Mouse (Mus musculus) heart, adult 2 months (tissue): ENCODE data around the gene S100a11. TPM values are rescaled to one million over a fixed set of nuclear protein-coding genes. Genes with fewer than 3 reads are reported as not detected.
A peak's percentile ranks its signal among the peaks of the same experiment; 100 is the strongest.

Source experiments
- DNase-seq, 2 experiments: peaks; one replicate each; pipeline ENCODE4 v3.0.0; 2021
- H3K27ac ChIP-seq: fragments of 200-600 bp; 2 replicates; pipeline ENCODE4 v1.8.1; 2022
- H3K27me3 ChIP-seq: fragments of 200-500 bp; 2 replicates; pipeline ENCODE4 v1.6.1; 2012; ENCODE audit warnings: mild to moderate bottlenecking, low read length, inconsistent platforms, mixed read lengths; ENCODE audit not compliant: control insufficient read depth, insufficient read depth
- H3K36me3 ChIP-seq: fragments of 200-500 bp; 2 replicates; pipeline ENCODE4 v1.6.1; 2012; ENCODE audit warnings: low read length, inconsistent platforms; ENCODE audit not compliant: control insufficient read depth, insufficient read depth
- H3K4me1 ChIP-seq: fragments of 200-500 bp; 2 replicates; pipeline ENCODE4 v1.6.1; 2011; ENCODE audit warnings: low read length; ENCODE audit not compliant: control insufficient read depth, insufficient read depth
- H3K4me3 ChIP-seq: fragments of 200-600 bp; 2 replicates; pipeline ENCODE4 v1.8.1; 2022
- H3K79me2 ChIP-seq: fragments of 200-500 bp; replicated peaks from 2 replicates; pipeline ENCODE4 v1.6.1; 2012; ENCODE audit warnings: mild to moderate bottlenecking, inconsistent platforms, low read length, moderate library complexity, mixed read lengths; ENCODE audit not compliant: control insufficient read depth, insufficient read depth
- H3K9ac ChIP-seq: fragments of 200-500 bp; 2 replicates; pipeline ENCODE4 v1.6.1; 2012; ENCODE audit warnings: low read depth, mild to moderate bottlenecking, control low read depth, inconsistent platforms, low read length, mixed read lengths
- CTCF ChIP-seq: fragments of 200-600 bp; IDR thresholded peaks from 2 replicates; pipeline ENCODE4 v1.8.1; 2022; ENCODE audit warnings: antibody characterized with exemption, mild to moderate bottlenecking, moderate library complexity
- EP300 ChIP-seq: fragments of 200-500 bp; IDR thresholded peaks from 2 replicates; pipeline ENCODE4 v1.6.1; 2011; ENCODE audit warnings: low read depth, low read length, control low read depth; ENCODE audit not compliant: insufficient read depth
- POLR2A ChIP-seq: fragments of 200-500 bp; IDR thresholded peaks from 2 replicates; pipeline ENCODE4 v1.6.1; 2011; ENCODE audit warnings: mild to moderate bottlenecking, low read depth, low read length, control low read depth; ENCODE audit not compliant: insufficient read depth
- WGBS: fragments of 180-500 bp; shearing (Covaris S2); methylation state at CpG from one replicate; pipeline ENCODE4 v1.1.7; 2018; 5-methylcytosine and 5-hydroxymethylcytosine counted together
- intact Hi-C: fragments of 180-260 bp; cut with DNase I; formaldehyde crosslinking; loops from one replicate; pipeline ENCODE4 v1.15.1; 2025
- polyA plus RNA-seq: library from polyadenylated mRNA; depleted of rRNA; stranded (reverse); fragments of >200 nt; gene quantifications from 2 replicates; pipeline ENCODE4 v1.2.3, GENCODE M21; 2012
- total RNA-seq, 2 experiments: library from RNA; stranded (reverse); gene quantifications; 2 replicates each; pipeline ENCODE4 v1.2.3; 2021

S100a11 gene
- total and polyA plus RNA-seq, 3 experiments: 72.5 to 99.1 (median 73.7) TPM

GRCm38 (mm10) chr3:93559961-93560360 lies 39.7 kb downstream of the S100a11 start:
- Histone ChIP-seq H3K36me3 (peaks cover 53% of the 10 kb centered on the region), H3K27ac (no peak overlapping the region), H3K79me2 (no peaks in the 10 kb centered on the region; the same call in 1 of the 2 replicates), H3K4me1 (peaks cover 20% of the 10 kb centered on the region), H3K9ac (no peak overlapping the region), H3K4me3 (no peak overlapping the region), H3K27me3 (no peaks in the 10 kb centered on the region)
- intact Hi-C loops: no loop called here
- DNase-seq: no peak
- no peak for TF ChIP-seq POLR2A
- no peak for TF ChIP-seq CTCF
- TF ChIP-seq EP300: no peak
- WGBS: 76% methylated on average over 6 of the region's 6 CpGs

GRCm38 (mm10) chr3:93562372-93562771 lies 42.1 kb downstream of the S100a11 start:
- H3K79me2 ChIP-seq: no peaks in the 10 kb centered on the region; the same call in 1 of the 2 replicates
- 69% methylated on average over 2 of the region's 2 CpGs for WGBS
- DNase-seq: no peak
- intact Hi-C loops: no loop called here
- no peak overlapping the region for H3K9ac ChIP-seq
- peaks cover 54% of the 10 kb centered on the region for H3K36me3 ChIP-seq
- no peak overlapping the region for H3K27ac ChIP-seq
- peaks cover 17% of the 10 kb centered on the region for H3K4me1 ChIP-seq
- no peak for TF ChIP-seq CTCF
- no peak for TF ChIP-seq POLR2A
- TF ChIP-seq EP300: no peak
- no peaks in the 10 kb centered on the region for H3K27me3 ChIP-seq
- no peak overlapping the region for H3K4me3 ChIP-seq

- Histone ChIP-seq H3K9ac (no peak overlapping the region), H3K27me3 (no peaks in the 10 kb centered on the region), H3K4me3 (no peak overlapping the region), H3K36me3 (peaks cover 51% of the 10 kb centered on the region), H3K4me1 (peaks cover 16% of the 10 kb centered on the region), H3K27ac (no peak overlapping the region), H3K79me2 (no peaks in the 10 kb centered on the region; the same call in 1 of the 2 replicates)
- WGBS: 91% methylated on average over 4 of the region's 4 CpGs
- TF ChIP-seq POLR2A (no peak), CTCF (no peak), EP300 (no peak)
- intact Hi-C loops: no loop called here
- DNase-seq: no peak
These were observed 42.9 kb downstream of the S100a11 start for GRCm38 (mm10) chr3:93563216-93563615.

GRCm38 (mm10) chr3:93566892-93567291 lies 46.6 kb downstream of the S100a11 start:
- WGBS: 86% methylated on average over 3 of the region's 3 CpGs
- Histone ChIP-seq H3K27me3 (no peaks in the 10 kb centered on the region), H3K4me1 (peaks cover 4% of the 10 kb centered on the region), H3K79me2 (no peaks in the 10 kb centered on the region), H3K4me3 (no peak overlapping the region), H3K27ac (no peak overlapping the region), H3K36me3 (peaks cover 25% of the 10 kb centered on the region), H3K9ac (no peak overlapping the region)
- no peak for DNase-seq
- intact Hi-C loops: no loop called here
- TF ChIP-seq EP300: no peak

GRCm38 (mm10) chr3:93567721-93568120 lies 47.4 kb downstream of the S100a11 start:
- peaks cover 2% of the 10 kb centered on the region for H3K4me1 ChIP-seq
- 77% methylated on average over 6 of the region's 6 CpGs for WGBS
- intact Hi-C loops: loop anchor here (1.0 to 2.0 kb wide), 2 partner anchors 11 to 27 kb away; no protein-coding TSS in a partner anchor
- H3K9ac ChIP-seq: no peak overlapping the region
- TF ChIP-seq POLR2A: no peak
- TF ChIP-seq CTCF: no peak
- no peak for TF ChIP-seq EP300
- peak overlapping the region; percentile 66 for H3K27ac ChIP-seq
- peaks cover 18% of the 10 kb centered on the region for H3K36me3 ChIP-seq
- no peaks in the 10 kb centered on the region for H3K27me3 ChIP-seq
- no peak overlapping the region for H3K4me3 ChIP-seq
- no peak for DNase-seq
- H3K79me2 ChIP-seq: no peaks in the 10 kb centered on the region

- 17% methylated on average over 7 of the region's 7 CpGs for WGBS
- intact Hi-C loops: loop anchor here (1.0 to 2.0 kb wide), 2 partner anchors 12 to 26 kb away; no protein-coding TSS in a partner anchor
- peak overlapping the region; percentile 23; the same call in 1 of the 2 replicates for H3K4me3 ChIP-seq
These were observed 48.2 kb downstream of the S100a11 start for GRCm38 (mm10) chr3:93568428-93569040.

More at GRCm38 (mm10) chr3:93568428-93569040, 48.2 kb downstream of the S100a11 start:
- Histone ChIP-seq H3K4me1 (peaks cover 2% of the 10 kb centered on the region), H3K79me2 (no peaks in the 10 kb centered on the region), H3K27me3 (no peaks in the 10 kb centered on the region), H3K27ac (peak overlapping the region; percentile 87), H3K36me3 (peaks cover 12% of the 10 kb centered on the region), H3K9ac (peak overlapping the region; percentile 33)
- peak; percentile 75 to 87 for DNase-seq
- TF ChIP-seq POLR2A (0 out of 2 replicates have a peak, but pooled peaks have one; percentile 48), EP300 (0 out of 2 replicates have a peak, but pooled peaks have one; percentile 25), CTCF (no peak)
